Mouse (Mus musculus): ENCODE measurements at regions not wholly inside any gene's neighbourhood (a gene's known extent, or its start where the extent isn't known, plus 50 kb on each side); places are given as distances from the start of the nearest gene placed in this dataset.

GRCm38 (mm10) chr2:106580663-106581062, 112.4 kb upstream of the Mpped2 start:
- Histone ChIP-seq H3K79me2 (ENCODE audit: control insufficient read depth, insufficient read depth, low read length, poor library complexity) (no peaks in the 10 kb centered on the region), H3K27me3 (ENCODE audit: control insufficient read depth in 1 of 2, insufficient read depth in 2 of 2, low read length in 2 of 2) (no peaks in the 10 kb centered on the region), H3K36me3 (ENCODE audit: control insufficient read depth in 1 of 2, insufficient read depth in 2 of 2, low read length in 2 of 2) (no peaks in the 10 kb centered on the region), H3K9ac (ENCODE audit: control insufficient read depth, low read depth, low read length, poor library complexity, severe bottlenecking) (no peak overlapping the region), H3K27ac (ENCODE audit: control insufficient read depth, low read depth, low read length) (no peak overlapping the region), H3K4me1 (ENCODE audit: control insufficient read depth in 1 of 2, insufficient read depth in 2 of 2, low read length in 2 of 2) (no peaks in the 10 kb centered on the region), H3K4me3 (ENCODE audit: control insufficient read depth in 1 of 2, insufficient read depth in 1 of 2, low read depth in 2 of 2, low read length in 2 of 2) (no peak overlapping the region), H3K9me3 (replicated peaks; ENCODE audit: insufficient read depth, low read length) (no peaks in the 10 kb centered on the region)
- TF ChIP-seq MXI1 (IDR thresholded peaks at IDR 0.05; ENCODE audit: low read depth, low read length) (no peak), HCFC1 (IDR thresholded peaks at IDR 0.05; ENCODE audit: low read depth, low read length) (no peak), CTCF (IDR thresholded peaks at IDR 0.05 in 2 of 3, conservative IDR thresholded peaks at IDR 0.05 in 1 of 3; ENCODE audit: control insufficient read depth in 1 of 3, insufficient read depth in 1 of 3, low read depth in 2 of 3, low read length in 3 of 3, poor library complexity in 1 of 3, severe bottlenecking in 1 of 3) (no peak), TBP (IDR thresholded peaks at IDR 0.05; ENCODE audit: low read depth, low read length) (no peak), RAD21 (IDR thresholded peaks at IDR 0.05; ENCODE audit: low read depth, low read length) (no peak), POLR2AphosphoS5 (IDR thresholded peaks at IDR 0.05; ENCODE audit: borderline replicate concordance, low read depth, low read length) (no peak), SIN3A (IDR thresholded peaks at IDR 0.05; ENCODE audit: low read length) (no peak), GATA1 (IDR thresholded peaks at IDR 0.05; ENCODE audit: low read depth, low read length) (no peak), SMC3 (IDR thresholded peaks at IDR 0.05; ENCODE audit: low read depth, low read length) (no peak), MEF2A (IDR thresholded peaks at IDR 0.05; ENCODE audit: extremely low read depth, insufficient replicate concordance, low read depth, low read length, poor library complexity, severe bottlenecking) (no peak), ETS1 (IDR thresholded peaks at IDR 0.05; ENCODE audit: low read depth, low read length) (no peak)
- DNase-seq (ENCODE audit: low read depth, low spot score) = no peak

- no peak overlapping the region for H3K27ac ChIP-seq (ENCODE audit: control insufficient read depth, low read depth, low read length)
- no peak overlapping the region for H3K9ac ChIP-seq (ENCODE audit: control insufficient read depth, low read depth, low read length, poor library complexity, severe bottlenecking)
- no peak for DNase-seq (ENCODE audit: low read depth, low spot score)
- no peaks in the 10 kb centered on the region for H3K36me3 ChIP-seq (ENCODE audit: control insufficient read depth in 1 of 2, insufficient read depth in 2 of 2, low read length in 2 of 2)
- H3K27me3 ChIP-seq (ENCODE audit: control insufficient read depth in 1 of 2, insufficient read depth in 2 of 2, low read length in 2 of 2) = no peaks in the 10 kb centered on the region
- H3K9me3 ChIP-seq (replicated peaks; ENCODE audit: insufficient read depth, low read length) = no peaks in the 10 kb centered on the region
- no peaks in the 10 kb centered on the region for H3K79me2 ChIP-seq (ENCODE audit: control insufficient read depth, insufficient read depth, low read length, poor library complexity)
- H3K4me1 ChIP-seq (ENCODE audit: control insufficient read depth in 1 of 2, insufficient read depth in 2 of 2, low read length in 2 of 2) = no peaks in the 10 kb centered on the region
- no peak for TF ChIP-seq MYB (IDR thresholded peaks at IDR 0.05; ENCODE audit: low read depth, low read length)
- no peak for TF ChIP-seq MAZ (IDR thresholded peaks at IDR 0.05; ENCODE audit: low read depth, low read length)
- TF ChIP-seq SIN3A (IDR thresholded peaks at IDR 0.05; ENCODE audit: low read length) = no peak
- TF ChIP-seq POLR2A (IDR thresholded peaks at IDR 0.05; ENCODE audit: control insufficient read depth in 1 of 2, insufficient read depth in 1 of 2, low read depth in 1 of 2, low read length in 2 of 2, poor library complexity in 1 of 2) = no peak
- TF ChIP-seq ZNF384 (IDR thresholded peaks at IDR 0.05; ENCODE audit: low read depth, low read length) = no peak
- no peak for TF ChIP-seq JUND (IDR thresholded peaks at IDR 0.05; ENCODE audit: low read depth, low read length)
- TF ChIP-seq TBP (IDR thresholded peaks at IDR 0.05; ENCODE audit: low read depth, low read length) = no peak
- no peak for TF ChIP-seq MYC (IDR thresholded peaks at IDR 0.05; ENCODE audit: low read depth, low read length)
- no peak for TF ChIP-seq CHD1 (IDR thresholded peaks at IDR 0.05; ENCODE audit: low read depth, low read length)
- TF ChIP-seq TAL1 (IDR thresholded peaks at IDR 0.05; ENCODE audit: low read length) = no peak
- TF ChIP-seq ZKSCAN1 (IDR thresholded peaks at IDR 0.05; ENCODE audit: low read depth, low read length) = no peak
- H3K4me3 ChIP-seq (ENCODE audit: control insufficient read depth in 1 of 2, insufficient read depth in 1 of 2, low read depth in 2 of 2, low read length in 2 of 2) = no peak overlapping the region
Measured at GRCm38 (mm10) chr2:106621251-106621650, 71.8 kb upstream of the Mpped2 start.
